18 mouse cellular contexts compared by ENCODE assay signal in genomic region chr7:112244071-112244470, GRCm38 (mm10). TPM values are rescaled to one million over a fixed set of nuclear protein-coding genes. Genes with fewer than 3 reads are reported as not detected.
DNase-seq lines count a peak whose midpoint lies in the region; ATAC-seq and TF ChIP-seq lines count a peak whose summit lies in the region.
"Had no signal": no experiment of that assay in that cellular context is flagged by ENCODE, and none has a peak within 500 bp of the region (broad histone marks: within the 10 kb centered on the region; RNA-seq: fewer than 3 reads in every experiment).

No protein-coding gene starts in this region.

- peaks cover 96% of the 10 kb centered on the region for H3K4me1 ChIP-seq in heart, embryonic 13.5 days
- H3K4me1 ChIP-seq in ES-Bruce4 (ENCODE audit: control insufficient read depth, insufficient read depth, low read length): no peaks in the 10 kb centered on the region
- H3K4me1 ChIP-seq in forebrain, postnatal 0 days (ENCODE audit: insufficient read depth): no peaks in the 10 kb centered on the region

- no peak overlapping the region for H3K4me3 ChIP-seq in heart, embryonic 13.5 days
- no peak overlapping the region for H3K4me3 ChIP-seq in ES-Bruce4 (ENCODE audit: low read depth, low read length)
- H3K4me3 ChIP-seq in forebrain, postnatal 0 days (ENCODE audit: low read depth, low read length): no peak overlapping the region
- H3K4me3 ChIP-seq: forebrain, embryonic 15.5 days; hindbrain, embryonic 12.5 days; limb, embryonic 10.5 days; liver, embryonic 12.5 days; neural tube, embryonic 12.5 days had no signal

- peaks cover 93% of the 10 kb centered on the region for H3K36me3 ChIP-seq in heart, embryonic 13.5 days
- no peaks in the 10 kb centered on the region for H3K36me3 ChIP-seq in ES-Bruce4 (ENCODE audit: control insufficient read depth, insufficient read depth, low read length, poor library complexity, severe bottlenecking)
- H3K36me3 ChIP-seq in forebrain, postnatal 0 days (ENCODE audit: insufficient read depth): no peaks in the 10 kb centered on the region
- H3K36me3 ChIP-seq: forebrain, embryonic 15.5 days; hindbrain, embryonic 12.5 days; limb, embryonic 10.5 days; liver, embryonic 12.5 days; neural tube, embryonic 12.5 days had no signal

- ATAC-seq in heart, embryonic 13.5 days (ENCODE audit: extremely low read depth, insufficient number of reproducible peaks, low FRiP score, low TSS enrichment): no peak
- peak; percentile 3 for ATAC-seq in Patski
- ATAC-seq in forebrain, postnatal 0 days: no peak
- ATAC-seq: forebrain, embryonic 15.5 days; intestine, embryonic 16.5 days; liver, embryonic 12.5 days had no signal

- intact Hi-C loops in heart, postnatal 10 days (cut with DNase I): no loop called here

- in situ Hi-C loops in Patski (cut with MboI; ENCODE audit: low pct_unique_long_range_greater_than_20kb): no loop called here

- CTCF ChIA-PET in Patski (lab: Charles Lee): interaction anchor here (1.2 to 3.1 kb wide), 4 partner anchors 10 to 42 kb away, joined by 3 to 11 read pairs (median 3); no protein-coding TSS in a partner anchor

- POLR2A ChIA-PET in Patski (lab: Charles Lee): interaction anchor here (0.7 to 1.3 kb wide), 4 partner anchors 17 to 54 kb away, joined by 3 to 4 read pairs (median 3); no protein-coding TSS in a partner anchor

- WGBS in heart, embryonic 13.5 days: 45% methylated on average over 2 of the region's 2 CpGs
- 61% methylated on average over 2 of the region's 2 CpGs for WGBS in forebrain, postnatal 0 days

- TF ChIP-seq POLR2A in ES-Bruce4 (IDR thresholded peaks at IDR 0.05; ENCODE audit: insufficient read depth, low read length): no peak

- H3K27ac ChIP-seq in heart, embryonic 13.5 days (replicated peaks): peak overlapping the region; percentile 87
- H3K27ac ChIP-seq in ES-Bruce4 (ENCODE audit: insufficient read depth, low read length): no peak overlapping the region
- no peak overlapping the region for H3K27ac ChIP-seq in forebrain, postnatal 0 days (ENCODE audit: low read depth, low read length)
- H3K27ac ChIP-seq: forebrain, embryonic 15.5 days; hindbrain, embryonic 12.5 days; limb, embryonic 10.5 days; liver, embryonic 12.5 days; neural tube, embryonic 12.5 days had no signal

- peak overlapping the region; percentile 57 for H3K9ac ChIP-seq in heart, embryonic 13.5 days
- no peak overlapping the region for H3K9ac ChIP-seq in ES-Bruce4 (ENCODE audit: low read depth, poor library complexity, severe bottlenecking)
- no peak overlapping the region for H3K9ac ChIP-seq in forebrain, postnatal 0 days
- H3K9ac ChIP-seq: forebrain, embryonic 15.5 days; hindbrain, embryonic 12.5 days; liver, embryonic 12.5 days; neural tube, embryonic 12.5 days had no signal

- no peaks in the 10 kb centered on the region for H3K27me3 ChIP-seq in heart, embryonic 13.5 days (replicated peaks)
- H3K27me3 ChIP-seq in ES-Bruce4 (ENCODE audit: control insufficient read depth, insufficient read depth, low read length, poor library complexity, severe bottlenecking): no peaks in the 10 kb centered on the region
- H3K27me3 ChIP-seq in Patski: no peaks in the 10 kb centered on the region
- no peaks in the 10 kb centered on the region for H3K27me3 ChIP-seq in forebrain, postnatal 0 days (ENCODE audit: insufficient read depth, low read length)
- H3K27me3 ChIP-seq: forebrain, embryonic 15.5 days; liver, embryonic 12.5 days; neural tube, embryonic 12.5 days had no signal

- TF ChIP-seq CTCF in ES-Bruce4 (IDR thresholded peaks at IDR 0.05; ENCODE audit: low read depth, low read length): no peak
- no peak for TF ChIP-seq CTCF in Patski (IDR thresholded peaks at IDR 0.05)
- no peak for TF ChIP-seq CTCF in forebrain, postnatal 0 days (IDR thresholded peaks at IDR 0.05; ENCODE audit: low read depth)

- DNase-seq in heart, postnatal 10 days: no peak
- DNase-seq in Patski (ENCODE audit: low read depth, low spot score): no peak
- DNase-seq in cerebellum, postnatal 25 days: peak; percentile 76 to 80
- DNase-seq in forebrain, postnatal 0 days: no peak
- DNase-seq in layer of hippocampus, adult 11-12 months (ENCODE audit: low spot score): no peak
- DNase-seq: adrenal gland, postnatal 14 days; gastrocnemius, postnatal 10 days; lung, postnatal 10 days; thymus, adult 18-20 months had no signal

- no peaks in the 10 kb centered on the region for H3K9me3 ChIP-seq in heart, embryonic 13.5 days
- no peaks in the 10 kb centered on the region for H3K9me3 ChIP-seq in ES-Bruce4 (replicated peaks; ENCODE audit: control insufficient read depth, insufficient read depth, low read length, poor library complexity, severe bottlenecking)
- H3K9me3 ChIP-seq in forebrain, postnatal 0 days (ENCODE audit: low read length): no peaks in the 10 kb centered on the region
- H3K9me3 ChIP-seq: forebrain, embryonic 15.5 days; limb, embryonic 10.5 days; liver, embryonic 12.5 days; neural tube, embryonic 12.5 days had no signal

- TF ChIP-seq EP300 in ES-Bruce4 (IDR thresholded peaks at IDR 0.05; ENCODE audit: insufficient read depth, low read depth, low read length): 0 out of 2 replicates have a peak, but pooled peaks have one; percentile 6

- peak overlapping the region; percentile 46 for H3K4me2 ChIP-seq in heart, embryonic 13.5 days
- no peak overlapping the region for H3K4me2 ChIP-seq in forebrain, postnatal 0 days (ENCODE audit: low read depth)
- H3K4me2 ChIP-seq: forebrain, embryonic 15.5 days; hindbrain, embryonic 12.5 days; liver, embryonic 12.5 days; neural tube, embryonic 12.5 days had no signal

RNA-seq across cellular contexts. Expression of gene Mical2, which starts 18.4 kb away (rescaled TPM):
- 105 and 109 TPM in 2 replicates for polyA plus RNA-seq in heart, embryonic 13.5 days (2015; fragmentation: Nextera tagmentation; extraction: Ambion mirVana)
- total RNA-seq in heart, postnatal 10 days (2021): 100 to 1,000 TPM; 177 to 185 TPM
- 1.7 and 2.4 TPM in 2 replicates for polyA plus RNA-seq in ES-Bruce4 (2011; ENCODE audit: insufficient read depth, insufficient read length, low read depth, missing spikeins)
- polyA plus RNA-seq in Patski (2021): 50.7 TPM
- 28.6 and 29.0 TPM in 2 replicates for total RNA-seq in forebrain, postnatal 0 days (2014; rRNA removed)
- 16.3 and 18.3 TPM in 2 replicates for polyA plus RNA-seq in forebrain, postnatal 0 days (2015; fragmentation: Nextera tagmentation; extraction: Ambion mirVana)
- total RNA-seq: MEL had no signal

Comparison
In these comparisons a context has a peak if more than half of its experiments do, and no peak if none do; other contexts are left out.
1. DNase-seq: peak in cerebellum, postnatal 25 days (2 of 2); none in heart, postnatal 10 days (0 of 2), Patski (single experiment), forebrain, postnatal 0 days (single experiment) and layer of hippocampus, adult 11-12 months (single experiment).